Mouse (Mus musculus): ENCODE data around the gene Nme3.

The Nme3 gene

GRCm38 (mm10) chr17:24878117-24878397, 18.2 kb upstream of the Nme3 start:
- no peak for ATAC-seq (ENCODE audit: insufficient number of reproducible peaks, low FRiP score, low TSS enrichment)

- ATAC-seq (ENCODE audit: insufficient number of reproducible peaks, low FRiP score, low TSS enrichment): no peak
These were observed 17.8 kb upstream of the Nme3 start for GRCm38 (mm10) chr17:24878531-24878930.

GRCm38 (mm10) chr17:24881738-24882440, 14.4 kb upstream of the Nme3 start:
- no peak for ATAC-seq (ENCODE audit: insufficient number of reproducible peaks, low FRiP score, low TSS enrichment)

- no peak for ATAC-seq (ENCODE audit: insufficient number of reproducible peaks, low FRiP score, low TSS enrichment)
These were observed 11.9 kb upstream of the Nme3 start for GRCm38 (mm10) chr17:24884391-24884790.

GRCm38 (mm10) chr17:24885356-24886133, 10.8 kb upstream of the Nme3 start:
- no peak for ATAC-seq (ENCODE audit: insufficient number of reproducible peaks, low FRiP score, low TSS enrichment)

- peak; percentile 87 for ATAC-seq (ENCODE audit: insufficient number of reproducible peaks, low FRiP score, low TSS enrichment)
These were observed 10.0 kb upstream of the Nme3 start, which contains the start of the genes Nubp2 and Spsb3 for GRCm38 (mm10) chr17:24886134-24886931. Nubp2 (minus strand) TSS chr17:24886349. Spsb3 (plus strand) TSS chr17:24886643.

- 0 out of 2 replicates have a peak, but pooled peaks have one; percentile 43 for ATAC-seq (ENCODE audit: insufficient number of reproducible peaks, low FRiP score, low TSS enrichment)
These were observed 9.4 kb upstream of the Nme3 start for GRCm38 (mm10) chr17:24886932-24887271.

GRCm38 (mm10) chr17:24887291-24888080, 8.8 kb upstream of the Nme3 start:
- no peak for ATAC-seq (ENCODE audit: insufficient number of reproducible peaks, low FRiP score, low TSS enrichment)

- ATAC-seq (ENCODE audit: insufficient number of reproducible peaks, low FRiP score, low TSS enrichment): no peak
These were observed 7.4 kb upstream of the Nme3 start for GRCm38 (mm10) chr17:24888862-24889261.

- ATAC-seq (ENCODE audit: insufficient number of reproducible peaks, low FRiP score, low TSS enrichment): no peak
These were observed 5.9 kb upstream of the Nme3 start for GRCm38 (mm10) chr17:24890151-24891092.

- ATAC-seq (ENCODE audit: insufficient number of reproducible peaks, low FRiP score, low TSS enrichment): no peak
These were observed 5.0 kb upstream of the Nme3 start for GRCm38 (mm10) chr17:24891321-24891720.

GRCm38 (mm10) chr17:24892785-24893184, 3.5 kb upstream of the Nme3 start:
- no peak for ATAC-seq (ENCODE audit: insufficient number of reproducible peaks, low FRiP score, low TSS enrichment)

GRCm38 (mm10) chr17:24893276-24893675, 3.0 kb upstream of the Nme3 start:
- ATAC-seq (ENCODE audit: insufficient number of reproducible peaks, low FRiP score, low TSS enrichment): no peak

- no peak for ATAC-seq (ENCODE audit: insufficient number of reproducible peaks, low FRiP score, low TSS enrichment)
These were observed 2.0 kb upstream of the Nme3 start for GRCm38 (mm10) chr17:24894061-24894994.

- peak; percentile 17; the same call in 1 of the 2 replicates for ATAC-seq (ENCODE audit: insufficient number of reproducible peaks, low FRiP score, low TSS enrichment)
These were observed 1.2 kb upstream of the Nme3 start, which contains the start of the genes Eme2 and Mrps34 for GRCm38 (mm10) chr17:24894995-24895547. Eme2 (minus strand) TSS chr17:24895087. Mrps34 (plus strand) TSS chr17:24895116.

GRCm38 (mm10) chr17:24895571-24896240, 594 bp upstream of the Nme3 start:
- ATAC-seq (ENCODE audit: insufficient number of reproducible peaks, low FRiP score, low TSS enrichment): no peak

- no peak for ATAC-seq (ENCODE audit: insufficient number of reproducible peaks, low FRiP score, low TSS enrichment)
These were observed 631 bp downstream of the Nme3 start for GRCm38 (mm10) chr17:24896993-24897269.
